Mouse (Mus musculus) fibroblast of lung, adult 2 months (primary cell): ENCODE results near the gene Ddx49.
A peak's percentile ranks its signal among the peaks of the same experiment; 100 is the strongest.

Experiments used
- DNase-seq: peaks from one replicate; pipeline ENCODE4 v3.0.0-alpha.2; 2011; ENCODE audit warnings: low read depth

Gene Ddx49

GRCm38 (mm10) chr8:70316511-70317504 lies 14.5 kb upstream of the Ddx49 start:
- no peak for DNase-seq

GRCm38 (mm10) chr8:70315624-70316510 lies 13.6 kb upstream of the Ddx49 start, which contains the start of gene Cers1:
Gene Cers1, plus strand, starts transcription at chr8:70315775.
- DNase-seq, result no peak

- no peak for DNase-seq
Observed at GRCm38 (mm10) chr8:70313399-70313798, 11.1 kb upstream of the Ddx49 start.

GRCm38 (mm10) chr8:70309311-70309710 lies 7.0 kb upstream of the Ddx49 start:
- no peak for DNase-seq

- no peak for DNase-seq
Observed at GRCm38 (mm10) chr8:70302901-70303300, 612 bp upstream of the Ddx49 start.

GRCm38 (mm10) chr8:70300881-70301280 lies 1.4 kb downstream of the Ddx49 start:
- DNase-seq, result no peak

GRCm38 (mm10) chr8:70293988-70294405 lies 8.3 kb downstream of the Ddx49 start:
- peak; percentile 70 for DNase-seq

GRCm38 (mm10) chr8:70286737-70287136 lies 15.6 kb downstream of the Ddx49 start:
- DNase-seq, result no peak

GRCm38 (mm10) chr8:70285304-70285703 lies 17.0 kb downstream of the Ddx49 start:
- no peak for DNase-seq

GRCm38 (mm10) chr8:70284421-70284820 lies 17.9 kb downstream of the Ddx49 start:
- DNase-seq, result no peak

- DNase-seq, result no peak
Observed at GRCm38 (mm10) chr8:70283136-70284077, 18.9 kb downstream of the Ddx49 start.

GRCm38 (mm10) chr8:70282603-70283135 lies 19.6 kb downstream of the Ddx49 start, which contains the start of gene Homer3:
Gene Homer3, plus strand, starts transcription at chr8:70282827.
- DNase-seq, result peak; percentile 61

GRCm38 (mm10) chr8:70281001-70281400 lies 21.3 kb downstream of the Ddx49 start:
- no peak for DNase-seq

GRCm38 (mm10) chr8:70279266-70279665 lies 23.0 kb downstream of the Ddx49 start:
- DNase-seq, result no peak

GRCm38 (mm10) chr8:70278175-70278574 lies 24.1 kb downstream of the Ddx49 start:
- no peak for DNase-seq

GRCm38 (mm10) chr8:70276476-70276875 lies 25.8 kb downstream of the Ddx49 start:
- no peak for DNase-seq

GRCm38 (mm10) chr8:70274350-70274749 lies 27.9 kb downstream of the Ddx49 start:
- DNase-seq, result no peak

- no peak for DNase-seq
Observed at GRCm38 (mm10) chr8:70272949-70273348, 29.3 kb downstream of the Ddx49 start.

- DNase-seq, result no peak
Observed at GRCm38 (mm10) chr8:70268799-70269565, 33.3 kb downstream of the Ddx49 start.

- DNase-seq, result no peak
Observed at GRCm38 (mm10) chr8:70268311-70268710, 34.0 kb downstream of the Ddx49 start.
